Mouse (Mus musculus) embryonic facial prominence, embryonic 15.5 days (tissue): Measurements from ENCODE around the gene Emc1. TPM values are rescaled to one million over a fixed set of nuclear protein-coding genes. Genes with fewer than 3 reads are reported as not detected.
"Not testable (repeated sequence)": the region's sequence is repeated elsewhere in the genome, so short reads cannot be mapped to it uniquely, and the experiment has no call there.

Experiments
- ATAC-seq: fragments of 200-750 bp; cut with Nextera tagmentation; 2 replicates; pipeline ENCODE4 v1.8.0; 2017; ENCODE audit warnings: low read depth, moderate TSS enrichment; ENCODE audit not compliant: insufficient number of reproducible peaks, low FRiP score, low TSS enrichment
- H3K27ac ChIP-seq: fragments of 300-500 bp; sonication (generic); replicated peaks from 2 replicates; pipeline ENCODE4 v1.5.1; 2015; ENCODE audit warnings: mild to moderate bottlenecking, inconsistent platforms
- H3K27me3 ChIP-seq: fragments of 300-500 bp; sonication (generic); 2 replicates; pipeline ENCODE4 v1.6.1; 2015; ENCODE audit warnings: inconsistent platforms
- H3K36me3 ChIP-seq: fragments of 300-500 bp; sonication (generic); 2 replicates; pipeline ENCODE4 v1.6.1; 2015; ENCODE audit warnings: mild to moderate bottlenecking, inconsistent platforms
- H3K4me1 ChIP-seq: fragments of 300-500 bp; sonication (generic); 2 replicates; pipeline ENCODE4 v1.6.1; 2015; ENCODE audit warnings: inconsistent platforms
- H3K4me2 ChIP-seq: fragments of 300-500 bp; sonication (generic); replicated peaks from 2 replicates; pipeline ENCODE4 v1.6.1; 2015; ENCODE audit warnings: mild to moderate bottlenecking, inconsistent platforms
- H3K4me3 ChIP-seq: fragments of 300-500 bp; sonication (generic); replicated peaks from 2 replicates; pipeline ENCODE4 v1.5.1; 2015; ENCODE audit warnings: mild to moderate bottlenecking, inconsistent platforms
- H3K9ac ChIP-seq: fragments of 300-500 bp; sonication (generic); 2 replicates; pipeline ENCODE4 v1.6.1; 2015; ENCODE audit warnings: inconsistent platforms
- H3K9me3 ChIP-seq: fragments of 300-500 bp; sonication (generic); replicated peaks from 2 replicates; pipeline ENCODE4 v1.6.1; 2016; ENCODE audit warnings: inconsistent platforms
- whole genome bisulfite sequencing: fragments of 180-500 bp; shearing (Covaris S2); methylation state at CpG from one replicate; pipeline ENCODE4 v1.1.7; 2015; 5-methylcytosine and 5-hydroxymethylcytosine counted together
- polyA plus RNA-seq: library from polyadenylated mRNA; unstranded; fragments of >200 nt; fragmentation: Nextera tagmentation; extraction: Ambion mirVana; gene quantifications from 2 replicates; pipeline ENCODE4 v1.2.1, GENCODE M21; 2015

Emc1 gene
- polyA plus RNA-seq, 1 experiment from 2014 or later, result 26.7 TPM

DNA sequence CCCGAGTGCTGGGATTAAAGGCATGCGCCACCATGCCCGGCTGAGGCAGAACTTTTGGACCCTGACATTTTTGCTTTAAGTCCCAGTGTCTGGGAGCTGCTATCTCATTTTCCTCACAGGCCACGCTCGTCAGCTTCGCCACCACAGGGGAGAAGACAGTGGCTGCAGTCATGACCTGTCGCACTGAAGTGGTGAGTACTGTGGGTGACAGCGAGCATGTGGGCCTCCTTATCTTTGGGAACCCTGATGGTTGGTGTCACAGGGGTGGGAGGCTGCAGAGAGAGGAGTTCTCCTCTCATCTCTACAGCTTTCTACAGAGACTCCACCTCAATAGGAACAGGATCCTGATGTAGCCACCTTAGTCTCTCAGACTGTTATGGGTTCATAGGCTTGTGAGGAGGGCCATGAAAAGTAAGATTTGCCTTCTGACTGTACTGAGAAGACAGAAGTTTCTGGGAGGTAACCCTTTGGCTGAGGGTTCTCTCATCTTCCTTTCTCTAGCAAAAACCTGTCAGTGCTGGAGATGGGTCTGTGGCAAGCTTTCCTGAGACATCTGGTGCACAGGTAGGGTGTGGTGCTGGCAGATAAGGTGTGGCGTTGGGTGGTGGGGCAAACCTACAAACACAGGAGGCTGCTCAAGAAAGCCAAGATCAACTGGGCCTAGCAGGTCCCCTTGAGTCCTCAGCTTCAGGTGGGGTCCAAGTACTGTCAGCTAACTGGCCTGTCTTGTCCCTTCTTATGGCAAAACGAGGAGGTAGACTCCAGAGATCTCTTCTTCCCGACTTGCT, 8.6 kb downstream of the Emc1 start:
- 89% methylated on average over 11 of the region's 11 CpGs for WGBS
- Histone ChIP-seq H3K9ac (no peak overlapping the region), H3K4me1 (no peaks in the 10 kb centered on the region), H3K4me2 (no peak overlapping the region), H3K36me3 (peaks cover 94% of the 10 kb centered on the region), H3K9me3 (no peaks in the 10 kb centered on the region), H3K27ac (no peak overlapping the region), H3K27me3 (no peaks in the 10 kb centered on the region), H3K4me3 (no peak overlapping the region)
- no peak for ATAC-seq

- WGBS, result 88% methylated on average over 3 of the region's 3 CpGs
- no peak for ATAC-seq
- Histone ChIP-seq H3K4me2 (no peak overlapping the region), H3K36me3 (peaks cover 92% of the 10 kb centered on the region), H3K4me3 (no peak overlapping the region), H3K9me3 (no peaks in the 10 kb centered on the region), H3K27ac (no peak overlapping the region), H3K27me3 (no peaks in the 10 kb centered on the region), H3K4me1 (no peaks in the 10 kb centered on the region), H3K9ac (no peak overlapping the region)
These were observed 14.9 kb downstream of the Emc1 start for GRCm38 (mm10) chr4:139367336-139367735.

- WGBS, result 94% methylated on average over 5 of the region's 5 CpGs
- no peak for ATAC-seq
- H3K36me3 ChIP-seq, result peaks cover 92% of the 10 kb centered on the region
- no peaks in the 10 kb centered on the region for H3K27me3 ChIP-seq
- no peak overlapping the region for H3K9ac ChIP-seq
- no peak overlapping the region for H3K4me2 ChIP-seq
- H3K4me3 ChIP-seq, result no peak overlapping the region
- no peaks in the 10 kb centered on the region for H3K4me1 ChIP-seq
- H3K27ac ChIP-seq, result no peak overlapping the region
- H3K9me3 ChIP-seq, result no peaks in the 10 kb centered on the region
These were observed 15.7 kb downstream of the Emc1 start for GRCm38 (mm10) chr4:139368038-139368437.

GRCm38 (mm10) chr4:139373130-139373529, 20.7 kb downstream of the Emc1 start:
- Histone ChIP-seq H3K27me3 (no peaks in the 10 kb centered on the region), H3K4me2 (no peak overlapping the region), H3K9ac (no peak overlapping the region), H3K9me3 (no peaks in the 10 kb centered on the region), H3K4me3 (no peak overlapping the region), H3K36me3 (peaks cover 87% of the 10 kb centered on the region), H3K27ac (no peak overlapping the region), H3K4me1 (no peaks in the 10 kb centered on the region)
- 75% methylated on average over 4 of the region's 4 CpGs for WGBS
- ATAC-seq, result no peak

DNA sequence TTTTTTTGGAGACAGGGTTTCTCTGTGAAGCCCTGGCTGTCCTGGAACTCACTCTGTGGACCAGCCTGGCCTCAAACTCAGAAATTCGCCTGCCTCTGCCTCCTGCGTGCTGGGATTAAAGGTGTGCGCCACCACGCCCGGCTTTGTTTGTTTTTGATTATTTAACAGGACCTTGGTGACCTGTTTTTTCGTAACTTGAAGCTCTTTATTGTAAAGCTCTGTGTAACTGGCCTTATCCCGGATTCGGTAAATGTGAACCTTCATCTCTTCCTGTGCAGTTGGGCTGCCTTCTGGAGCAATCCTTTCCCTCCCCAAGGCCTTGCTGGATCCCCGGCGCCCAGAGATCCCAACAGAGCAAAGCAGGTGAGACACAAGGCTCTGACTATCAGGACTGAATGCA, 21.1 kb downstream of the Emc1 start:
- Histone ChIP-seq H3K4me2 (no peak overlapping the region), H3K9ac (no peak overlapping the region), H3K9me3 (no peaks in the 10 kb centered on the region), H3K4me3 (no peak overlapping the region), H3K36me3 (peaks cover 83% of the 10 kb centered on the region), H3K27ac (no peak overlapping the region), H3K4me1 (no peaks in the 10 kb centered on the region), H3K27me3 (no peaks in the 10 kb centered on the region)
- ATAC-seq, result no peak
- 85% methylated on average over 10 of the region's 10 CpGs for WGBS

GRCm38 (mm10) chr4:139379719-139380118, 27.3 kb downstream of the Emc1 start:
- H3K9ac ChIP-seq, result peak overlapping the region; percentile 86
- H3K4me3 ChIP-seq, result peak overlapping the region; percentile 71
- H3K27me3 ChIP-seq, result no peaks in the 10 kb centered on the region
- H3K4me1 ChIP-seq, result peaks cover 25% of the 10 kb centered on the region
- H3K36me3 ChIP-seq, result peaks cover 28% of the 10 kb centered on the region
- 10% methylated on average over 8 of the region's 8 CpGs for WGBS
- H3K27ac ChIP-seq, result peak overlapping the region; percentile 93
- H3K9me3 ChIP-seq, result no peaks in the 10 kb centered on the region
- ATAC-seq, result no peak
- H3K4me2 ChIP-seq, result peak overlapping the region; percentile 81

DNA sequence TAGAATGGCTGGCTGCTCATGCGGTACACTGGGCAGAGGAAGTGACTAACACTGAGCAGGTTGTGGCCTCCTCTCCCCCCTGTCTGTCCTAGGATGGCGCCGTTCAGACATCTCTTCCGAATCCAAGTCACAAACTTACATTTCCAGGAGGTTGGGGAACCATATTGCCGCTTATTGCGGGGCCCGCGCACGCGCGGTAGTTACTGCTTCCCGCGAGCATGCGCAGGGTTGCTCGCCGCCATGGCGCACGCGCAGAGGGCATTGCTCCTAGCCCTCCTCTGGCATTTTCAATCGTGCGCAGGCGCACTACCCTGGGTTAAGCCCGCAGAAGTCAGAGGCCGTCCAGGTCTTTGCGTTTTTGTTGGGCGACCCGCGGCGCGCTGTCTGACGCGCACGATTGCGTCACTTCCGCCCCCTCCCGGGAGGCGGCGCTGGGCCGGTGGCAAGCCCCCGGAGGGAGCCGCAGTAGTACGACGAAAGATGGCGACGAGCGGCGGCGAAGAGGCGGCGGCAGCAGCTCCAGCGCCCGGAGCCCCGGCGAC, 27.9 kb downstream of the Emc1 start:
- Histone ChIP-seq H3K27ac (peak overlapping the region; percentile 93), H3K4me3 (peak overlapping the region; percentile 71), H3K9ac (peak overlapping the region; percentile 86), H3K4me1 (peaks cover 25% of the 10 kb centered on the region), H3K27me3 (no peaks in the 10 kb centered on the region), H3K4me2 (peak overlapping the region; percentile 84), H3K9me3 (no peaks in the 10 kb centered on the region), H3K36me3 (peaks cover 22% of the 10 kb centered on the region)
- WGBS, result under 1% methylated on average over 53 of the region's 54 CpGs
- peak; percentile 98 for ATAC-seq

DNA sequence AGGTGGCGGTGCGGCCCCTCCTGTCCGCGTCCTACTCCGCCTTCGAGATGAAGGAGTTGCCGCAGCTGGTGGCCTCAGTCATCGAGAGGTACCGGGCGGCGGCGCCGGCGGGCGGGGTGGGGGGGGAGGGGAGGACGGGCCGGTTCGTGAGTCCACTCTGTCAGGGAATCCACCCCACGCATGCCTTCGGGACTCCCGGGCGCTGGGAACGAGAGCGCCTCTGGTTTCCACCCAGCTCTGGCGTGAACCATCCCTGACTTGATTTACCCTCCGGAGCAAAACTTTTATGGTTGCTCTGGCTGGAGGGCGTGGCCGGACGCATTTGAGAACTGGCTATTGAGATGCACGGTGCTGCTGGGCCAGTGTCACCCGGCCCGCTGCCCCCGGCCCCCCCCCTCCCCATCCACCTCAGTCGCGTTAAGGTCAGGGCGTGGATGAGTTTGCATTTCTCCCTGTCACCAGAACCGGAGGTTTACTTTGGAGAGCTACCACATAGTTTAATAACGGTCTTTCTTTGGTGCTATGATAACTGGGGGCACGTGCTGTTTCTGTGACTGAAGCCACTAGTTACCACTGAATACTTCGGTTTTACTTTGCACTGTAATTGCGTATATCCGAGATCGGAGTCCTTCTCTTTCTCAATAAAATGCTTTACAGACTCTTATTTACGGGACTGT, 28.5 kb downstream of the Emc1 start:
- Histone ChIP-seq H3K27me3 (no peaks in the 10 kb centered on the region), H3K9me3 (no peaks in the 10 kb centered on the region), H3K4me3 (peak overlapping the region; percentile 71), H3K4me1 (peaks cover 25% of the 10 kb centered on the region), H3K27ac (peak overlapping the region; percentile 74), H3K4me2 (peak overlapping the region; percentile 84), H3K9ac (peak overlapping the region; percentile 69), H3K36me3 (peaks cover 16% of the 10 kb centered on the region; the same call in 1 of the 2 replicates)
- peak; percentile 12; the same call in 1 of the 2 replicates for ATAC-seq
- 2% methylated on average over 34 of the region's 44 CpGs for WGBS

GRCm38 (mm10) chr4:139381452-139381845, 29.1 kb downstream of the Emc1 start:
- Histone ChIP-seq H3K9ac (peak overlapping the region; percentile 69), H3K4me3 (peak overlapping the region; percentile 71), H3K36me3 (0 out of 2 replicates have a peak, but pooled peaks cover 12% of the 10 kb centered on the region), H3K27ac (no peak overlapping the region), H3K9me3 (no peaks in the 10 kb centered on the region), H3K4me1 (peaks cover 25% of the 10 kb centered on the region), H3K4me2 (peak overlapping the region; percentile 84), H3K27me3 (no peaks in the 10 kb centered on the region)
- WGBS, result 44% methylated on average over 4 of the region's 4 CpGs
- no peak for ATAC-seq

GRCm38 (mm10) chr4:139382231-139382630, 29.8 kb downstream of the Emc1 start:
- no peak overlapping the region for H3K4me3 ChIP-seq
- H3K4me2 ChIP-seq, result 0 out of 2 replicates have a peak overlapping the region, but pooled peaks have one; percentile 13
- no peak overlapping the region for H3K9ac ChIP-seq
- no peak for ATAC-seq
- no peaks in the 10 kb centered on the region for H3K27me3 ChIP-seq
- H3K36me3 ChIP-seq, result 0 out of 2 replicates have a peak, but pooled peaks cover 8% of the 10 kb centered on the region
- no peak overlapping the region for H3K27ac ChIP-seq
- H3K9me3 ChIP-seq, result no peaks in the 10 kb centered on the region
- H3K4me1 ChIP-seq, result peaks cover 25% of the 10 kb centered on the region
- WGBS, result 78% methylated on average over 7 of the region's 7 CpGs

GRCm38 (mm10) chr4:139385841-139386240, 33.5 kb downstream of the Emc1 start:
- not testable (repeated sequence) for H3K4me2 ChIP-seq, H3K27ac ChIP-seq, H3K9me3 ChIP-seq, H3K4me3 ChIP-seq, ATAC-seq, H3K9ac ChIP-seq, H3K27me3 ChIP-seq
- peaks cover 20% of the 10 kb centered on the region for H3K4me1 ChIP-seq
- peaks cover 17% of the 10 kb centered on the region for H3K36me3 ChIP-seq
- 89% methylated on average over 5 of the region's 5 CpGs for WGBS
